Mouse (Mus musculus): ENCODE measurements around the gene Tlr9.

Tlr9 gene

DNA sequence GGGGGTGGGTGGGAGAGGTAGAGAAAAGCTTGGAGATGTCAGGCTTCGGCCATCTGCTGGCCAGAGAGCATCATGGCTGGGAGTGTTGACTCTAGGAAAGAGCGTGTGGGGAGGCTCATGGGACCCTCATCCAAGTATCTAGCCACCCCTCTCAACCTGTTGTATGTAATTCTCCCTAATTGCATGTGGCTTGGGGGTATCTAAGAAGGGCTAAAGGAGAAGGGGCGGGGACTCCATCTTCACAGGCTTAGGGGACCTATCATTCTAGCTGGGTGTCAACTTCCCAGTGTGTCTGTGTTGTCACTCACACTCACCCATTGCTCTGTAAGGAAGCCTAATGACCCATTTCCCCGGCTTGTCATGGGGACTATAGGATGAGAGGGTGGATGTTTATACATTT, 9.4 kb downstream of the Tlr9 start:
- no peak for DNase-seq (ENCODE audit: extremely low read depth, low read depth, low spot score)

DNA sequence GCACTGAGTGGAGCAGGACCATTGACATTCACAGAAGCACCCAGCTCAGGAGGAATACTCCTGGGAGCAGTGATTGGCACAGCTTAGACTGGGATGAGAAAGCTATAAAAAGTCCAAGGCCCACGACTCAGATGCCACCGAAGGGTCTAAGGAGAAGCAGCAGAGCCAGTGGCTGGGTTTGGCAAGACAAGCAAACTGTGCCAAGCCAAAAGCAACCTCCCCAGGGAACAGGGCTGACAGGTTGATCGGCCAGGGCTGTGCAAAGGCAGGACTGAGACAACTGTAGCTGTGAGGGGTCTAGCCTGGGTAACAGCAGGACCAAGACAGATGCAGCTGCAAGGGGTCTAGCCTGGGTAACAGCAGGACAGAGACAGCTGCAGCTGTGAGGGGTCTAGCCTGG, 10.6 kb downstream of the Tlr9 start:
- DNase-seq (ENCODE audit: extremely low read depth, low read depth, low spot score) = no peak

GRCm38 (mm10) chr9:106233953-106234352, 11.6 kb downstream of the Tlr9 start:
- DNase-seq (ENCODE audit: extremely low read depth, low read depth, low spot score) = no peak

GRCm38 (mm10) chr9:106235194-106235830, 12.9 kb downstream of the Tlr9 start:
- no peak for DNase-seq (ENCODE audit: extremely low read depth, low read depth, low spot score)

DNA sequence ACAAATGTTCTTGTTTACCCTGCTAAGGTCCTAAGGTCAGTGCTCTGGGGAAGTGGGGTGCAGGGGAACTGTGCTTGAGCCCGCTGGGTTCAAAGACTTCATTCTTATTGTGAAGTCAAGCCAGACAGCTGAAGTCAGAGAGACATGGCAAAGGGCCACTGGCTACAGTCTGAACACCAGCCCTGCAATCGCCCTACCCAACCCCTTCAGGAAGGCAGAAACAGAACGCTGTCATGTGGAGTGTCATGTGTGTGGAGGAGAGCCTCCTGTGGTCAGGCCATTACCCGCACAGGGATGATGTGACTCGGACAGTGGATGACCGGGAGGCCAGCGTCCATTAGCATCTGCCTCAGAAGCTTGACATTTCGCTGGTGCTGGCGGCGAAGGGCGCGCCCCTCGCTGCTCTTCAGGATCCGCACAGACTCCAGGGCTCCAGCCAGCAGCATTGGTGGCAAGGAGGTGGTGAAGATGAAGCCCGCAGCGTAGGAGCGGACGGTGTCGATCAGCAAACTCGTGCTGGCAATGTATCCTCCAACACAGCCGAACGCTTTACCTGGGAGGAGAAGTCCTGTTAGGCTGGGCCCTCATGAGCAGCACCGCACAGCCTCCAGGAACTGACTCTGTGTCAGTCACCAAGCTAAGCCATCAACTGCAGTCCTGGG, 13.9 kb downstream of the Tlr9 start:
- no peak for DNase-seq (ENCODE audit: extremely low read depth, low read depth, low spot score)

- peak; percentile 56 for DNase-seq (ENCODE audit: extremely low read depth, low read depth, low spot score)
These were observed 14.4 kb downstream of the Tlr9 start for GRCm38 (mm10) chr9:106236818-106237211.

DNA sequence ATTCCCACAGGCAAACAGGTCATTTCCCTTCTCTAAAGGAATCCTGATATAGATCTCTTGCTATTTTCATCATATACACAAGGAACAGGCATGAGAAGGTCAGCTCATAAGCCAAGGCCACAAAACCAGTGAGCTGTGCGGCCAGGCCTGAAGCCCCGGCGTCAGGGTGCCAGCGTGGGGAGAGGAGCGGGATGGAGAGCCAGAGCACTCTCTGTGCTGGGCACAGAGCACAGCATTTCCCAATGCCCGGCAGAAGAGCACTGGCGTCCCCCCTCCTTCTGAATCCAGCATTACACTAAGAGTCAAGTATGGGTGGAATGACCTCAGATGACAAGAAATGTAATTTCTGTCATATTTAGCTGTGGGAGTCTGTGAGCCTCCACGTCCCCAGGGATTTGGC, 15.0 kb downstream of the Tlr9 start:
- no peak for DNase-seq (ENCODE audit: extremely low read depth, low read depth, low spot score)

- DNase-seq (ENCODE audit: extremely low read depth, low read depth, low spot score) = no peak
These were observed 15.5 kb downstream of the Tlr9 start for GRCm38 (mm10) chr9:106237878-106238277.

- no peak for DNase-seq (ENCODE audit: extremely low read depth, low read depth, low spot score)
These were observed 19.3 kb downstream of the Tlr9 start for GRCm38 (mm10) chr9:106241541-106242164.

DNA sequence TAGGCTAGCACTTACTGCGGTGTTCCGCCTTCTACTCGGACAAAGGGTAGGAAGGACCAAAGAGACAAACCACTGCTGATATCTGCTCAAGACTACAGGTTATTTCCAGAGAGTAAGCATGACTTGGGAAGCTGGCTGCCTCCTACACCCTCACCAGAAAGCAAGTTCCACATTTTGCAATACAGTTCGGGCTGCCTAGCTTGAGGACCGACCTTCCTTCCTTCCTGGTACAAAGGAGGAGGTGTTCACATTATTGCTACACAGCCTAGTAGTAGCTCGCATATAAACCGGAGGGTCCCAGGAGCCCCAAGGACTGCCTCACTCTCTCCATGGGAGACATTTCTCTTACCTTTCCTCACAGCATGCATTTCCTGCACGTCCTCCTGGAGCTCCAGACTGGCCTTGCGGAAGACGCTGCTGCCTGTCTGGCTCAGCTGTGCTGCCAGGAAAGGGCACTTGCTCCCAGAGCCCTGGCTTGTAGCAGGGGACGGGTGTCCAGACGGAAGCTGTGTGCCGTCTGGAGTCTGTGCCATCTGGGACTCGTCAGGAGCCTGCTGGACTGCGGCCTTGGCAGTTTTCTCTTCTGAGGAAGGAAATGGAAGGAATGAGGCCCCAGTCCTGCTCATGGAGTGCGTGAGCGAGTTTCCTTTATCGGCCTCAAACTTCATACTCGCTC, 20.6 kb downstream of the Tlr9 start:
- no peak for DNase-seq (ENCODE audit: extremely low read depth, low read depth, low spot score)

DNA sequence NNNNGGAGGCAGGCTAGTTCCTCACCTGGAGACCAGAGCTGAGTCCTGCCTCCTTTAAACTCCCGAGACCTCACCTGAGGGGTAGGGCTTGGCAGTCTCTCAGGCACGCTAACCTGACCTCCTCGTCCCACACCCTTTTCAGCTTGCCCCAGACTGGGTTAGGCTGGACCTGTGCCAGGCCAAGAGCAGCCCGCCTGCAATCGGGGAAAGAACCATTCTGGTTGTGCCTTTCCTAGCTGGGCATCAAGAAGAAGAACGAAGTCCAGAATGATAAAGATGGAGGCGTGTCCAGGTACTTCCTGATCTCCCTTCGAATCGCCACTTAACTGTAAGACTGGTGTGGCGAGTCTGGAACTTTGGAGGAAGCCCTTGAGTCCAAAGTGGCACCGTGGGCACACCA, 27.2 kb downstream of the Tlr9 start:
- DNase-seq (ENCODE audit: extremely low read depth, low read depth, low spot score) = no peak

DNA sequence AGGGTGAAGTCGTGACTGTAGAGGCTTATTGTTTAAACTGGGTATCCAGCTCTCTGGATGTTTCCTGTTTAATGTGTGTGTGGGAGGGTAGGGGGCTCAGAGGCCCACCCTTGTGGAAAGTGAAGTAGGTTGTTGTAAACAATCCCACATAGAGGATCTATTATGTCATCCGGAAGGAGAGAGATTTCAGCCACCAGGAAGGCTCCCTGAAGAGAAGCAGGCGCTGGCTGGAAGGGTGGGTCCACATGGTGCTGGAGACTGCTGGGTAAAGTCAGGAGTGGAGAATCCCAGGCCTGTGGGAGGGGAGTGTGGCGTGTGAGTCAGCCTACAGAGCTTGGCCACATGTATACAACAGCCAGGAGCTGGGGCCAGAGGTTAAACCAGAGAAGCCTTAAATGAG, 27.8 kb downstream of the Tlr9 start:
- no peak for DNase-seq (ENCODE audit: extremely low read depth, low read depth, low spot score)

- DNase-seq (ENCODE audit: extremely low read depth, low read depth, low spot score) = no peak
These were observed 28.7 kb downstream of the Tlr9 start for GRCm38 (mm10) chr9:106251066-106251465.

DNA sequence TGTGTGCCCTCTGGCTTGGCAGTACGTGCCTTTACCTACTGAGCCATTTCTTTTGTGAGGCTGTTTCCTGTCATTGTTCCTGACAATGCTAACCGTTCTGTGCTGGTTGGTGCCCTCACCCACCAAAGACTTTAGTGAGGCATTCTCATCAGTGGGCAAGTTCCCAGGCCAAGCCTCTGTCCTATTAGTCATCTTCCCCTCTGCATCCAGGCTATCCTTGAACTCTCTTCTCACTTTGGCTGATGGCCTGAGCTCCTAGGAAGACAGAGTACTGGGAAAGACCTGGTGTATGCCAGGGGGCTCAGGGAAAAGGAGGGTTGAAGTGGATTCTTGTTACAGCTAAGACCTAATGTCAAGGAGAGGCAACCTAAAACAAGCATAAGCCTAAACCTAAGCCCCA, 31.6 kb downstream of the Tlr9 start:
- DNase-seq (ENCODE audit: extremely low read depth, low read depth, low spot score) = no peak

GRCm38 (mm10) chr9:106258412-106258811, 36.0 kb downstream of the Tlr9 start:
- DNase-seq (ENCODE audit: extremely low read depth, low read depth, low spot score) = no peak

DNA sequence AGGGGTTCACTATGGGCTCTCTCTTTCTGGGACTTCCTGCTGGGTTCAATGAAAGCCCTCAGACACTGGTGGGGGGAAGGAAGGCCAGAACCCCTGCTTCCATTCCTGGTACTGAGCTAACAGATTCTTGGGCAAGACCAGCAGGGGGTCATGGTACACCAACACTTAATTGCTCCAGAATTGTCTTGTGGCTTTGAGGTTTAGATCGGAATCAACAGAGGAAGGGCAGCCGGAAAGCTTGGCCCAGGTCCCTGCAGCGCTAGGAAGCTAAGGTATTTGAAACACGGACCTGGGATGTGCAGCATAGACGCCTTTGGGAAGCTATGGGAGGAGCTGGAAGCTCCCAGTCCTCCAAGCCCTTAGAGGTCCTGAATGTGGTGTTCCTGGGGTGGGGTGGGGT, 36.6 kb downstream of the Tlr9 start:
- no peak for DNase-seq (ENCODE audit: extremely low read depth, low read depth, low spot score)

DNA sequence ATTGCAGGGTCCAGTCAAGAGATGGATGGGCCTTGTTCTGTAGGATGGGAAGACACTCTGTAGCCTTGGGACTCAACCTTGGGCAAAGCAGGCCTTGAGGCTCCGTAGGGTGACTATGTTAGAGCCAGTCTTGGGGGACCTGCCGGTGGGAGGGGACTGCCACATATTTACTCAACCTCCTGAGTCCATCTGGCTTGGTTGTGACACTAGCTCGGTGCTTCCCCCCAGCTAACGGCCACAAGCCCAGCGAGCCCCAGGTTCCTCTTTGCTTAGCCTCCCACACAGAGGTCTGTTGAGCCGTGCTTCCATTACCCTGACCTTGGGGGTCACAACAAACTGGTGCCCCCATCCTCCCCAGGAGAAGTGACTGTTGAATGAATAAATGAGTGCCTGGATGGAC, 38.7 kb downstream of the Tlr9 start:
- no peak for DNase-seq (ENCODE audit: extremely low read depth, low read depth, low spot score)

DNA sequence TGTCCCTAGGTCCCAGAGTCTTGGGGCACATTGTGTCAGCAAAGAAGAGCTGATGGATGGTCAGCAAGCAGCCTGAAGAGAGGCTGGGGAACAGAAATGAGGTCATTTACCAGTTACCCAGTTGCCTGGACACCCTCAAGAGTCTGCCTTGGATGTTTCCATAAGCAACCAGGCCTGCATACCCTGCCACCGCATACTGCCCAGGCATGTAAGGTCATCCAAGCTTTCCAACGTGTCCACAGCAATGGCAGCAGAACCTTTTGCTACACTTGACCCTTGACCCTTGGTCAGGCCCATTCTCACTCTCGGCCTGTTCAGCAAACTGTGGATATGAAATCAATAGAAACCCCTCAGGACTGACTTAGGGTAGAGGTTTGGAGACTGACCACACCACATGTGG, 39.1 kb downstream of the Tlr9 start:
- no peak for DNase-seq (ENCODE audit: extremely low read depth, low read depth, low spot score)

DNA sequence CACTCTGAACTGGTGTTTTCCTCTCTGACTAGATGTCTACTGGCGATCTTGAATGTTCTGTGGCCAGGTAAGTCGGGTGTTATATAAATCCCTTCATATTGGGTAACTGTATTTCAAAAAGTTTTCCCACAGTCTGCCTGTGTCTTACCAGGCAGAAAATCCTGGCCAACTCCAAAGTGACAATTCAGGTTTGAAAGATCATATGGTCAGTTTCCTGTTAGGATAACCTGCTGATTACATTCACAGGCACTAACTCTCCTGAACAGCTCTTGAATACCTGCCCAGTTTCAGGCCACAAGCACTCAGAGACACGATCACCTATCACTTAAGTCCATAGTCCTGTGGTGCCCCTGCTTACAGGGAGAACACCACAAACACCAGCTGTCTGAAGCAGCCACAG, 39.7 kb downstream of the Tlr9 start:
- peak; percentile 69 for DNase-seq (ENCODE audit: extremely low read depth, low read depth, low spot score)

GRCm38 (mm10) chr9:106263381-106263924, 41.1 kb downstream of the Tlr9 start:
- DNase-seq (ENCODE audit: extremely low read depth, low read depth, low spot score) = no peak

DNA sequence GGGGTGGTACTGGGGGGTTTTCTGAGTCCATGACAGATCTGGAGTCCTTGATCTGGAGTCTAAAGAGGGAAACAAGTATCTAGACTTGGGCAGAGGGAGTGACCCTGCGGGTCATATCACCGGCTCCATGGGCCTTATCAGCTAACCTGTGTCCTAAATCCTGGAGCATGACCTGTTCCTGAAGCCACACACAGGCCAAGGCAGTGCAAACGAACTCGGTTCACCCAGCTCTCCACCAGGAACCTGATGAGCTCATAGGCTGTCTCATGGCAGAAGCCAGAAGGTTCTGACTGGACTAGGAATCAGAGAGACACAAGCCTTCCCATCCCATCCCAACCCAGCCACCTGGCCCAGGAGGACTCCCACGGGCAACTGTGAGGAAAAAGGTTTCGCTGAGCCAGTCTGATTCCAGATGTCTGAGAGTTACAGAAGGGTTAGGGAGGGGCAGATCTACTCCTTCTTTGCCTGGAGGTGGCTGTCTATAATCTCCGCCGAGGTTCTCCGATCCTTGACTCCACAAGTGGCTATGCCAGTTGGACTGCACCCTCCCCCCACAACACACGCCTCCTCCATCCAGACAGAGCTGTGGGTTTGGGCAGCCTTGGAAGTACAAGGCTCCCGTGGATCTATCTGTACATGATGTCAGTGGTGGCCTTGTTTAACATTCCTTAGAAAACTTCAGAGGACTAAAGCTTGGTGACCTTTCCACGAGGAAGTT, 43.1 kb downstream of the Tlr9 start:
- no peak for DNase-seq (ENCODE audit: extremely low read depth, low read depth, low spot score)

Data from fat pad, adult 2 months (tissue).